Mouse (Mus musculus): ENCODE results near the gene Gm5615. TPM values are rescaled to one million over a fixed set of nuclear protein-coding genes. Genes with fewer than 3 reads are reported as not detected.

Gm5615 gene
- polyA plus RNA-seq (2014; fragmentation: Illumina TruSeq; extraction: RNeasy Lipid Tissue Mini Kit (QIAGEN cat#74804)) = not detected

DNA sequence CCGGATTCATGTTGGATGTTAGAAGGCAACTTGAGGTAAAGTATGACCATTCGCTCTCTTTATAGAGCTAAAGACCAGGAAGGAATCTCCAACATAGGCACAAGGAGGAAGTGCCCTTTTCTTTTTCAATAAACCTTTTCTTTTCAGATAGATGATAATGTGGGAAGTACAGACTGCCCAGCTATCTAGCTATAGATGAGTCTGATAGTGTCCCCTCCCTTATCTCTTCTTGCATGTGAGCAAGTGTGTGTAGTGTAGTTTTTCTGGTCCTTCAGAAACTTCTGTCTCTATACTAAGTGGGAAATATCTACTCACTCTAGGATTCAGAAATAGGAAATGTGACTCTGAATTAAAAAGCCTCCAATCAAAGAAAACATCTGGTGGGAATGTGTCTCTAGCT, at the start of gene Gm5615:
Gm5615 (minus strand) TSS at position 101 of the 400 bp plus-strand sequence.

DNA sequence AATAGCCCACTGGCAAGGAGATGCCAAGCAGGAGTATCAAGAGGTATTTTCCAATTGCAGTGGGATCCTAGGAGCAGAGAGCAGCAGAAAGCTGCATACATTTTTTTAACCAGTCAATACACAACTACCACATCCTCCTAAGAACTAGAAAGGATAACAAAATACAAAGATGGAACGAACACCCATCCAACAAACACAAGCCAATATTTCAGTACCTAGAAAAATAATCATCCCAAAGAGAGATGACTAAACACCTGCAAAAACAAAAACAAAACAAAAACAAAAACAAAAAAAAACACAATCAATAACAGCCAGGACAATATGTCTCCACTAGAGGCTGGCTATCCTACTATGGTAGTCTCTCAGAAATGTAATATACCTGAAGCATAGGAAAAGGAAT, 40.8 kb upstream of the Gm5615 start, which contains the start of gene Gm17689:
Gm17689 (minus strand) TSS at position 101 of the 400 bp plus-strand sequence.

Other genes starting within 250 kb of the Gm5615 start
- gene Gm7257, start 110.1 kb downstream of the Gm5615 start, polyA plus RNA-seq (2014; fragmentation: Illumina TruSeq; extraction: RNeasy Lipid Tissue Mini Kit (QIAGEN cat#74804)) = not detected
- not detected for gene Gm9513, start 66.3 kb downstream of the Gm5615 start, polyA plus RNA-seq (2014; fragmentation: Illumina TruSeq; extraction: RNeasy Lipid Tissue Mini Kit (QIAGEN cat#74804))
- not detected for gene Gm17689, start 40.7 kb upstream of the Gm5615 start, polyA plus RNA-seq (2014; fragmentation: Illumina TruSeq; extraction: RNeasy Lipid Tissue Mini Kit (QIAGEN cat#74804))
- 1.00 TPM for gene A630095E13Rik, start 101.4 kb upstream of the Gm5615 start, polyA plus RNA-seq (2014; fragmentation: Illumina TruSeq; extraction: RNeasy Lipid Tissue Mini Kit (QIAGEN cat#74804))
- not detected for gene Acrv1, start 151.3 kb upstream of the Gm5615 start, polyA plus RNA-seq (2014; fragmentation: Illumina TruSeq; extraction: RNeasy Lipid Tissue Mini Kit (QIAGEN cat#74804))
- gene Chek1, start 185.1 kb upstream of the Gm5615 start, polyA plus RNA-seq (2014; fragmentation: Illumina TruSeq; extraction: RNeasy Lipid Tissue Mini Kit (QIAGEN cat#74804)) = 130 TPM
- gene Stt3a, start 225.7 kb upstream of the Gm5615 start, polyA plus RNA-seq (2014; fragmentation: Illumina TruSeq; extraction: RNeasy Lipid Tissue Mini Kit (QIAGEN cat#74804)) = 672 TPM

All from ovary, adult 10 weeks (tissue).